Mouse (Mus musculus): ENCODE data around the gene Zc3h18. TPM values are rescaled to one million over a fixed set of nuclear protein-coding genes. Genes with fewer than 3 reads are reported as not detected.

Zc3h18 gene
- polyA plus RNA-seq, 1 experiment from 2014 or later: 19.0 TPM

GRCm38 (mm10) chr8:122344219-122344618, 32.2 kb upstream of the Zc3h18 start:
- Histone ChIP-seq H3K4me2 (ENCODE audit: low read depth, low read length) (peak overlapping the region; percentile 58), H3K4me3 (ENCODE audit: low read depth, low read length) (no peak overlapping the region), H3K27me3 (ENCODE audit: control insufficient read depth, insufficient read depth, low read depth, low read length) (no peaks in the 10 kb centered on the region; the same call in none of the 2 replicates), H3K4me1 (ENCODE audit: control insufficient read depth, low read depth, low read length) (peaks cover 46% of the 10 kb centered on the region), H3K36me3 (ENCODE audit: control insufficient read depth, insufficient read depth) (0 out of 2 replicates have a peak, but pooled peaks cover 3% of the 10 kb centered on the region), H3K27ac (ENCODE audit: low read length) (no peak overlapping the region), H3K9me3 (replicated peaks; ENCODE audit: control insufficient read depth, low read length) (no peaks in the 10 kb centered on the region), H3K9ac (ENCODE audit: low read depth, low read length) (peak overlapping the region; percentile 38; the same call in 1 of the 2 replicates)
- peak; percentile 65 for ATAC-seq (ENCODE audit: low read depth)
- WGBS (ENCODE audit: insufficient replicate concordance): 6% methylated on average over 3 of the region's 5 CpGs

GRCm38 (mm10) chr8:122345181-122346095, 31.0 kb upstream of the Zc3h18 start:
- Histone ChIP-seq H3K9ac (ENCODE audit: low read depth, low read length) (0 out of 2 replicates have a peak overlapping the region, but pooled peaks have one; percentile 15), H3K4me1 (ENCODE audit: control insufficient read depth, low read depth, low read length) (peaks cover 58% of the 10 kb centered on the region), H3K4me3 (ENCODE audit: low read depth, low read length) (no peak overlapping the region), H3K4me2 (ENCODE audit: low read depth, low read length) (no peak overlapping the region), H3K27me3 (ENCODE audit: control insufficient read depth, insufficient read depth, low read depth, low read length) (no peaks in the 10 kb centered on the region; the same call in none of the 2 replicates), H3K36me3 (ENCODE audit: control insufficient read depth, insufficient read depth) (no peaks in the 10 kb centered on the region), H3K9me3 (replicated peaks; ENCODE audit: control insufficient read depth, low read length) (no peaks in the 10 kb centered on the region), H3K27ac (ENCODE audit: low read length) (peak overlapping the region; percentile 28)
- ATAC-seq (ENCODE audit: low read depth): no peak
- WGBS (ENCODE audit: insufficient replicate concordance): 31% methylated on average over 12 of the region's 12 CpGs

GRCm38 (mm10) chr8:122347811-122348552, 28.4 kb upstream of the Zc3h18 start:
- Histone ChIP-seq H3K9ac (ENCODE audit: low read depth, low read length) (no peak overlapping the region), H3K36me3 (ENCODE audit: control insufficient read depth, insufficient read depth) (no peaks in the 10 kb centered on the region), H3K27ac (ENCODE audit: low read length) (no peak overlapping the region), H3K4me2 (ENCODE audit: low read depth, low read length) (no peak overlapping the region), H3K9me3 (replicated peaks; ENCODE audit: control insufficient read depth, low read length) (no peaks in the 10 kb centered on the region), H3K4me3 (ENCODE audit: low read depth, low read length) (no peak overlapping the region), H3K4me1 (ENCODE audit: control insufficient read depth, low read depth, low read length) (peaks cover 50% of the 10 kb centered on the region), H3K27me3 (ENCODE audit: control insufficient read depth, insufficient read depth, low read depth, low read length) (no peaks in the 10 kb centered on the region; the same call in none of the 2 replicates)
- no peak for ATAC-seq (ENCODE audit: low read depth)
- 61% methylated on average over 5 of the region's 5 CpGs for WGBS (ENCODE audit: insufficient replicate concordance)

- Histone ChIP-seq H3K4me2 (ENCODE audit: low read depth, low read length) (peak overlapping the region; percentile 32), H3K36me3 (ENCODE audit: control insufficient read depth, insufficient read depth) (no peaks in the 10 kb centered on the region), H3K27me3 (ENCODE audit: control insufficient read depth, insufficient read depth, low read depth, low read length) (no peaks in the 10 kb centered on the region), H3K27ac (ENCODE audit: low read length) (peak overlapping the region; percentile 32), H3K4me3 (ENCODE audit: low read depth, low read length) (no peak overlapping the region), H3K9ac (ENCODE audit: low read depth, low read length) (peak overlapping the region; percentile 29; the same call in 1 of the 2 replicates), H3K9me3 (replicated peaks; ENCODE audit: control insufficient read depth, low read length) (no peaks in the 10 kb centered on the region), H3K4me1 (ENCODE audit: control insufficient read depth, low read depth, low read length) (peaks cover 34% of the 10 kb centered on the region)
- ATAC-seq (ENCODE audit: low read depth): peak; percentile 77
- 11% methylated on average over 15 of the region's 15 CpGs for WGBS (ENCODE audit: insufficient replicate concordance)
Measured at GRCm38 (mm10) chr8:122349357-122350297, 26.8 kb upstream of the Zc3h18 start.

- no peak for ATAC-seq (ENCODE audit: low read depth)
- H3K4me3 ChIP-seq (ENCODE audit: low read depth, low read length): no peak overlapping the region
- 52% methylated on average over 11 of the region's 11 CpGs for WGBS (ENCODE audit: insufficient replicate concordance)
- no peak overlapping the region for H3K4me2 ChIP-seq (ENCODE audit: low read depth, low read length)
- H3K27ac ChIP-seq (ENCODE audit: low read length): no peak overlapping the region
- H3K36me3 ChIP-seq (ENCODE audit: control insufficient read depth, insufficient read depth): no peaks in the 10 kb centered on the region
- H3K4me1 ChIP-seq (ENCODE audit: control insufficient read depth, low read depth, low read length): peaks cover 25% of the 10 kb centered on the region
- no peak overlapping the region for H3K9ac ChIP-seq (ENCODE audit: low read depth, low read length)
- H3K27me3 ChIP-seq (ENCODE audit: control insufficient read depth, insufficient read depth, low read depth, low read length): no peaks in the 10 kb centered on the region
- no peaks in the 10 kb centered on the region for H3K9me3 ChIP-seq (replicated peaks; ENCODE audit: control insufficient read depth, low read length)
Measured at GRCm38 (mm10) chr8:122350309-122351089, 25.9 kb upstream of the Zc3h18 start.

- peaks cover 16% of the 10 kb centered on the region for H3K4me1 ChIP-seq (ENCODE audit: control insufficient read depth, low read depth, low read length)
- H3K4me2 ChIP-seq (ENCODE audit: low read depth, low read length): no peak overlapping the region
- no peak for ATAC-seq (ENCODE audit: low read depth)
- H3K27me3 ChIP-seq (ENCODE audit: control insufficient read depth, insufficient read depth, low read depth, low read length): peaks cover 3% of the 10 kb centered on the region; the same call in 1 of the 2 replicates
- 83% methylated on average over 8 of the region's 8 CpGs for WGBS (ENCODE audit: insufficient replicate concordance)
- H3K9me3 ChIP-seq (replicated peaks; ENCODE audit: control insufficient read depth, low read length): no peaks in the 10 kb centered on the region
- no peak overlapping the region for H3K9ac ChIP-seq (ENCODE audit: low read depth, low read length)
- H3K36me3 ChIP-seq (ENCODE audit: control insufficient read depth, insufficient read depth): no peaks in the 10 kb centered on the region
- H3K27ac ChIP-seq (ENCODE audit: low read length): no peak overlapping the region
- H3K4me3 ChIP-seq (ENCODE audit: low read depth, low read length): no peak overlapping the region
Measured at GRCm38 (mm10) chr8:122354157-122354556, 22.3 kb upstream of the Zc3h18 start.

- no peaks in the 10 kb centered on the region for H3K9me3 ChIP-seq (replicated peaks; ENCODE audit: control insufficient read depth, low read length)
- no peak overlapping the region for H3K9ac ChIP-seq (ENCODE audit: low read depth, low read length)
- no peak for ATAC-seq (ENCODE audit: low read depth)
- H3K4me3 ChIP-seq (ENCODE audit: low read depth, low read length): no peak overlapping the region
- H3K36me3 ChIP-seq (ENCODE audit: control insufficient read depth, insufficient read depth): no peaks in the 10 kb centered on the region
- 54% methylated on average over 9 of the region's 9 CpGs for WGBS (ENCODE audit: insufficient replicate concordance)
- no peaks in the 10 kb centered on the region for H3K4me1 ChIP-seq (ENCODE audit: control insufficient read depth, low read depth, low read length)
- H3K27ac ChIP-seq (ENCODE audit: low read length): no peak overlapping the region
- H3K4me2 ChIP-seq (ENCODE audit: low read depth, low read length): no peak overlapping the region
- peaks cover 3% of the 10 kb centered on the region; the same call in 1 of the 2 replicates for H3K27me3 ChIP-seq (ENCODE audit: control insufficient read depth, insufficient read depth, low read depth, low read length)
Measured at GRCm38 (mm10) chr8:122355642-122356606, 20.5 kb upstream of the Zc3h18 start.

All from liver, embryonic 16.5 days (tissue).